Mouse (Mus musculus): ENCODE results near the gene Prkar2b. TPM values are rescaled to one million over a fixed set of nuclear protein-coding genes. Genes with fewer than 3 reads are reported as not detected.
A peak's percentile ranks its signal among the peaks of the same experiment; 100 is the strongest.

Gene Prkar2b
- polyA plus RNA-seq, 1 experiment from 2014 or later = 75.5 TPM

DNA sequence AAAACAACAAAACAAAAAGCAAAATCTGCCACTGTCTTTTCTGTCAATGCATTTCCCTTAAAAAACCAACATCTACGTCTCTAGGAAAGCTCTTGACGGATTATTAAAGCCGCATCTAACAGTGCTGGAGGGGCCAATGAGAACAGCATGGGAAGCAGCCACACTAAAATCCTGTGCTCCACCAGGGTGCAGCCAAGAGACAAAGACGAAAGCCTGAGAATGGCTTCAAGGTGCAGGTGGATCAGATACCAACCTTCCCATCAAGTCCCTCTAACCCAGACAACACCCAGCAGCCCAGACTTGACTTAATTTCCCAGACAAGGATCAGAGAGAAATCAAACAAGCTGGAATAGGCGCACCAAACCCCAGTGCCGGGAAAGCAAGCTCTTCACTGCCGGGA, 84.6 kb downstream of the Prkar2b start:
- no peak overlapping the region for H3K4me3 ChIP-seq (ENCODE audit: low read depth, low read length)
- no peaks in the 10 kb centered on the region for H3K9me3 ChIP-seq (ENCODE audit: control insufficient read depth, low read length)
- no peaks in the 10 kb centered on the region for H3K27me3 ChIP-seq (ENCODE audit: control insufficient read depth, insufficient read depth, low read length)
- 64% methylated on average over 7 of the region's 7 CpGs for WGBS
- H3K4me2 ChIP-seq (replicated peaks; ENCODE audit: low read depth, low read length) = no peak overlapping the region
- no peak overlapping the region for H3K27ac ChIP-seq (ENCODE audit: low read depth, low read length)
- no peak overlapping the region for H3K9ac ChIP-seq (ENCODE audit: low read depth, low read length)
- H3K36me3 ChIP-seq (ENCODE audit: control insufficient read depth, insufficient read depth, low read length) = no peaks in the 10 kb centered on the region
- no peaks in the 10 kb centered on the region for H3K4me1 ChIP-seq (replicated peaks; ENCODE audit: control insufficient read depth, insufficient read depth, low read length)
- ATAC-seq (ENCODE audit: low FRiP score) = no peak
- no peak for DNase-seq (ENCODE audit: low spot score)

DNA sequence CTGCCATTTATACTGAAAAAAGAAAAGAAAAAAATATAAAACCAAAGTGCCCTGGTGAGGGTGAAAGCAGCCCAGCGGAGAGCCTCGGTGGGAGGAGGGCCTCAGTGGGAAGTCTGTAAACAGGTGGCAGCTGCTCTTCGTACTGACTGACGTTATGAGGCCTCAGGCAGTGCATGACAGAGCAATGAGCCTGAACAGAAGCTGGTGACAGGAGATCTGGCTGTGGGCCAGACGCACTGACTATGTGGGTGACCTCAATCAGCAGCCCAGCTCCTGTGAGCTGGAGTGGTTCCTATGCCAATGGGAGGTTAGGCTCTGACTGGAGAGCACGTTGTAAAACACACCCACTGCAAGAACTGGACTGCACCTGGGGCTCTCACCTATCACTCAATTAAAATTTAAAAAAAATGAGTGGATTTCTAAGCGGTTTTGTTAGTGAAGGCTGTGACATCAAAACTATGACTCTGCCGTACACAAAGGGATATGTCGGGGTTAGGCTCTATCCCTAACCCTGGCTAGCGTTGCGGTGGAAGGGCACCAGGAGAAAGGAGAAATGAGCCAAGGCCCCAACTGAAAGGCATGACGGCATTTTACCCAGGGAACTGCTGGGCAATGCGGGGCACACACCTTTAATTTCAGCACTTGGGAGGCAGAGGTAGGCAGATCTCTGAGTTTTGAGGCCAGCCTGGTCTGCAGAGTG, 87.5 kb downstream of the Prkar2b start:
- WGBS = 79% methylated on average over 13 of the region's 13 CpGs
- no peak overlapping the region for H3K27ac ChIP-seq (ENCODE audit: low read depth, low read length)
- ATAC-seq (ENCODE audit: low FRiP score) = peak; percentile 70

DNA sequence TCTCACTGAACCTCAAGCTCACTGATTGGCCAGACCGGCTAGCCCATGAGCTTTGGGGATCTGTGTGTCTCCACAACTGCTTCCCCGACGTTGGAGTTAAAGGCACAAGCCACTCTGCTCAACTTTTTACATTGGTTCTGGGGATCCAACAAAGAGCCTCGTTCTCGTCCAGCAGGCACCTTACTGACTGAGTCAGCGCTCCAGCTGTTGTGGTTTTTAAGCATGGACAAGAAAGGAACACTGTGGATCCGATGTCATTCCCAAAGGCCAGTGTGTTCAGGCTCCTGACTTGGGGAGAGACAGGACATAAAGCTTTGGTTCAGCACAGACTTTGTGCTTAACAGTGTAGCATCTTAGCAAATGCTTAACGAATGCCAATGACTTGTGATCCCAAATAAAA, 89.5 kb downstream of the Prkar2b start:
- H3K4me3 ChIP-seq (ENCODE audit: low read depth, low read length) = no peak overlapping the region
- no peak overlapping the region for H3K27ac ChIP-seq (ENCODE audit: low read depth, low read length)
- WGBS = 86% methylated on average over 8 of the region's 8 CpGs
- H3K4me2 ChIP-seq (replicated peaks; ENCODE audit: low read depth, low read length) = no peak overlapping the region
- no peaks in the 10 kb centered on the region for H3K9me3 ChIP-seq (ENCODE audit: control insufficient read depth, low read length)
- no peak for ATAC-seq (ENCODE audit: low FRiP score)
- H3K27me3 ChIP-seq (ENCODE audit: control insufficient read depth, insufficient read depth, low read length) = no peaks in the 10 kb centered on the region
- no peak for DNase-seq (ENCODE audit: low spot score)
- no peaks in the 10 kb centered on the region for H3K4me1 ChIP-seq (replicated peaks; ENCODE audit: control insufficient read depth, insufficient read depth, low read length)
- no peaks in the 10 kb centered on the region for H3K36me3 ChIP-seq (ENCODE audit: control insufficient read depth, insufficient read depth, low read length)
- H3K9ac ChIP-seq (ENCODE audit: low read depth, low read length) = no peak overlapping the region

More for the DNA sequence above, 87.5 kb downstream of the Prkar2b start:
- Histone ChIP-seq H3K4me2 (replicated peaks; ENCODE audit: low read depth, low read length) (no peak overlapping the region), H3K27me3 (ENCODE audit: control insufficient read depth, insufficient read depth, low read length) (no peaks in the 10 kb centered on the region), H3K36me3 (ENCODE audit: control insufficient read depth, insufficient read depth, low read length) (no peaks in the 10 kb centered on the region), H3K4me1 (replicated peaks; ENCODE audit: control insufficient read depth, insufficient read depth, low read length) (no peaks in the 10 kb centered on the region), H3K9me3 (ENCODE audit: control insufficient read depth, low read length) (no peaks in the 10 kb centered on the region), H3K4me3 (ENCODE audit: low read depth, low read length) (no peak overlapping the region), H3K9ac (ENCODE audit: low read depth, low read length) (no peak overlapping the region)
- peak; percentile 23 for DNase-seq (ENCODE audit: low spot score)

DNA sequence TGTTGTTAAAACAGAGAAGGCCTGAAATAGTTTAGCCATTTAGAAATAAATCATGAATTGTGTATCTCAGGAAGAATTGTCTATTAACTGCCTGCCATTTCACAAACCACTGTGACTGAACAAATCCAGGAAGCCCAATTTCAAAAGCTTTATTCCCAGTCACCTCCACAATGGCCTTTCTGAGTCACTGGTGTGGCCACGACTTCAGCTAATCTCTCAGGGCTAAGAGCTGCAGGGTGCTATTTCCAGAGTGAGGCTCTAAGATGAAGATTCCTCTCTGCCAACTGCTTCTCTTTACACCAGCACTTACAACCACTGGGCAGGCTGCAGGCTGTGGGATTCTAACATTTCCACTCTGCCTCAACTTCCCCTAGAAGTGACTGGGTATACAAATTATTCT, 92.0 kb downstream of the Prkar2b start:
- no peaks in the 10 kb centered on the region for H3K36me3 ChIP-seq (ENCODE audit: control insufficient read depth, insufficient read depth, low read length)
- H3K27ac ChIP-seq (ENCODE audit: low read depth, low read length) = no peak overlapping the region
- no peak overlapping the region for H3K4me2 ChIP-seq (replicated peaks; ENCODE audit: low read depth, low read length)
- no peaks in the 10 kb centered on the region for H3K27me3 ChIP-seq (ENCODE audit: control insufficient read depth, insufficient read depth, low read length)
- no peak overlapping the region for H3K9ac ChIP-seq (ENCODE audit: low read depth, low read length)
- H3K9me3 ChIP-seq (ENCODE audit: control insufficient read depth, low read length) = no peaks in the 10 kb centered on the region
- DNase-seq (ENCODE audit: low spot score) (no peak), ATAC-seq (ENCODE audit: low FRiP score) (no peak)
- 32% methylated on average over 1 of the region's 1 CpGs for WGBS
- H3K4me1 ChIP-seq (replicated peaks; ENCODE audit: control insufficient read depth, insufficient read depth, low read length) = no peaks in the 10 kb centered on the region
- H3K4me3 ChIP-seq (ENCODE audit: low read depth, low read length) = no peak overlapping the region

DNA sequence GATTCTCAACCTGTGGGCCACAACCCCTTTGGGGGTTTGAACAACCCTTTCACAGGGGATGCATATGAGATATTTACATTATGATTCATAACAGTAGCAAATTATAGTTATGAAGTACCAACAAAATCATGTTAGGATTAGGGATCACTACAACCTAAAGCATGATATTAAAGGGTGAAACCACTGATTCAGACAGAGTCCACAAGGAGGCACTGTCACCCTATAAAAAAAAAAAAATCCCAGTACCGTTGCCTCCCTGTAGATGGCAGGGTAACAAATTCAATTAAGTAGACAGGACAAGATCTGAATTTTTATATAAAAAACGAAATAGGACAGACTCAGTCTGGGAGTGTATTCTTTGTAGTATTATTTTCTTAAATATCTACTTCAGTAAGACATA, 93.6 kb downstream of the Prkar2b start:
- 14% methylated on average over 2 of the region's 2 CpGs for WGBS
- Histone ChIP-seq H3K9me3 (ENCODE audit: control insufficient read depth, low read length) (no peaks in the 10 kb centered on the region), H3K27ac (ENCODE audit: low read depth, low read length) (no peak overlapping the region), H3K4me3 (ENCODE audit: low read depth, low read length) (no peak overlapping the region), H3K36me3 (ENCODE audit: control insufficient read depth, insufficient read depth, low read length) (no peaks in the 10 kb centered on the region), H3K27me3 (ENCODE audit: control insufficient read depth, insufficient read depth, low read length) (no peaks in the 10 kb centered on the region), H3K4me1 (replicated peaks; ENCODE audit: control insufficient read depth, insufficient read depth, low read length) (no peaks in the 10 kb centered on the region), H3K4me2 (replicated peaks; ENCODE audit: low read depth, low read length) (no peak overlapping the region), H3K9ac (ENCODE audit: low read depth, low read length) (no peak overlapping the region)
- peak; percentile 72 for DNase-seq (ENCODE audit: low spot score)
- ATAC-seq (ENCODE audit: low FRiP score) = peak; percentile 49; the same call in 1 of the 2 replicates

DNA sequence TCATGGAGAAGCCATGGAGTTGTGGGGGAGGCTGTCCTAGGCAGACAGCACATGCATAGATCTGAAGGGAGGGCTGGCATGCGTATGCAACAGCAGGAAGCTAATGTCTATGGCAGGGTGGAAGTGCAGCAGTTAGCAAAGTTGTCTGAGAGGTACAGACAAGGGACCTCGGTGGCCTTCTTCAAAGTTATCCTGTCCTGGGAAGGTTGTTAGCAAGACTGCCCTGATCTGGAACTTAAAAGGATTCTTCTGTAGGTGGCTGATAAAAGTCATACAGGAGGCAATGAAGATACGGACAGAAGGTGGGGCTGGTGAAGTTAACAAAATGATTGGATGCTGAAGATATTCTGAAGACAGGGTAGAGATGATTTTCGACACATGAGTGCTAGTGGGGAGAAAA, 94.7 kb downstream of the Prkar2b start:
- Histone ChIP-seq H3K9me3 (ENCODE audit: control insufficient read depth, low read length) (no peaks in the 10 kb centered on the region), H3K27me3 (ENCODE audit: control insufficient read depth, insufficient read depth, low read length) (no peaks in the 10 kb centered on the region), H3K4me1 (replicated peaks; ENCODE audit: control insufficient read depth, insufficient read depth, low read length) (no peaks in the 10 kb centered on the region), H3K9ac (ENCODE audit: low read depth, low read length) (no peak overlapping the region), H3K27ac (ENCODE audit: low read depth, low read length) (no peak overlapping the region), H3K36me3 (ENCODE audit: control insufficient read depth, insufficient read depth, low read length) (no peaks in the 10 kb centered on the region), H3K4me3 (ENCODE audit: low read depth, low read length) (no peak overlapping the region), H3K4me2 (replicated peaks; ENCODE audit: low read depth, low read length) (no peak overlapping the region)
- ATAC-seq (ENCODE audit: low FRiP score) = no peak
- WGBS = 79% methylated on average over 4 of the region's 4 CpGs
- DNase-seq (ENCODE audit: low spot score) = no peak

DNA sequence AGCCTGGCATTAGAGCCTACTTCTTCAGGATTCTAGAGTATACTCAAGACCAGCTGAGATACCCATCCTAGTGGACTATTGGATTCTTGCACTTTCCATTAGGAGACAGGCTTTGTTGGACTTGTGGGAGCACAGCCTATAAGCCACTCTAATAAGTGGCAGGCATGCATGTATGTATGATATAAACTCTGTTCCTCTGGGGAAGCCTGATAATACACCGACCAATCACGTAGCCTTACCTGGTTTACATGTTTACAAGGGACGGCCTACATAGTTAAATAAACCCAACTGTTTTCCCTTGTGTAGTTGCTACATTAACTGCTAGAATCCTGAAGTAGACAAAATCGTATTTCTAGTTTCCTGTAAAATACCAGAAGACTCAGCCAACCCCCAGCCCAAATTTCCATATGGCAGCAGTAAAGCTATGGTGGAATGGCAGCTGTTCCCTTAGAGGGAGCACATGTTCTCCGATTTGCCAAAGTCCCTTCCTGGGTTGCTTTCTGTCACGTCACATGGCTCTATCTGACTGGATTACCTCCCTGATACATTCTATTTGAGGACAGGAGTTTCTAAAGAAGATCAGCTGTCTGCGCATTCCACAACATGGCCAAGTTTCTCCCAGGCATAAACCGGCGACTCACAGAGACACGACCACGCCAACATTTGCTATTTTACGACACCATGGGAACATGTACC, 95.4 kb downstream of the Prkar2b start:
- no peak overlapping the region for H3K4me3 ChIP-seq (ENCODE audit: low read depth, low read length)
- no peak overlapping the region for H3K9ac ChIP-seq (ENCODE audit: low read depth, low read length)
- DNase-seq (ENCODE audit: low spot score) = no peak
- H3K9me3 ChIP-seq (ENCODE audit: control insufficient read depth, low read length) = no peaks in the 10 kb centered on the region
- H3K4me1 ChIP-seq (replicated peaks; ENCODE audit: control insufficient read depth, insufficient read depth, low read length) = no peaks in the 10 kb centered on the region
- no peaks in the 10 kb centered on the region for H3K36me3 ChIP-seq (ENCODE audit: control insufficient read depth, insufficient read depth, low read length)
- no peak overlapping the region for H3K4me2 ChIP-seq (replicated peaks; ENCODE audit: low read depth, low read length)
- ATAC-seq (ENCODE audit: low FRiP score) = no peak
- H3K27me3 ChIP-seq (ENCODE audit: control insufficient read depth, insufficient read depth, low read length) = no peaks in the 10 kb centered on the region
- no peak overlapping the region for H3K27ac ChIP-seq (ENCODE audit: low read depth, low read length)
- 94% methylated on average over 12 of the region's 12 CpGs for WGBS

DNA sequence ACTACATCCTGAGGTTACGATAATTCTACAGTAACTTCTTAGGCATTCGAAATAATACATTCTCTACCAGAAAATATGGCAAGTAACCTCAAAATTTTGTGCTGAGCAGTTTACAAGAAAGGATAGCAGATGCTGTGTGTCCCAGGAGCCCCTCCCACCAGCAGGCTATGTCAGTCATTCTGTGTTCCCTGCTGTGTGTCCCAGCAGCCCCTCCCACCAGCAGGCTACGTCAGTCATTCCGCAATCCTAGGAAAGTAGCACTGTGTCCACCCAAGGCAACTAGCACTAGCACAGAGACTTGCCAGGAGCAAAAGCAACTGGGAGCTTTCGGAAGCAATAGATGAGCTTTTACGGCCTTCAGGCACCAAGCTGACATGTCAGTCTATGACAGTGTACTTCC, 97.0 kb downstream of the Prkar2b start:
- Histone ChIP-seq H3K27me3 (ENCODE audit: control insufficient read depth, insufficient read depth, low read length) (no peaks in the 10 kb centered on the region), H3K9ac (ENCODE audit: low read depth, low read length) (no peak overlapping the region), H3K9me3 (ENCODE audit: control insufficient read depth, low read length) (no peaks in the 10 kb centered on the region), H3K4me1 (replicated peaks; ENCODE audit: control insufficient read depth, insufficient read depth, low read length) (no peaks in the 10 kb centered on the region), H3K27ac (ENCODE audit: low read depth, low read length) (no peak overlapping the region), H3K36me3 (ENCODE audit: control insufficient read depth, insufficient read depth, low read length) (no peaks in the 10 kb centered on the region), H3K4me2 (replicated peaks; ENCODE audit: low read depth, low read length) (no peak overlapping the region), H3K4me3 (ENCODE audit: low read depth, low read length) (no peak overlapping the region)
- WGBS = 86% methylated on average over 6 of the region's 6 CpGs
- DNase-seq (ENCODE audit: low spot score) = no peak
- no peak for ATAC-seq (ENCODE audit: low FRiP score)

DNA sequence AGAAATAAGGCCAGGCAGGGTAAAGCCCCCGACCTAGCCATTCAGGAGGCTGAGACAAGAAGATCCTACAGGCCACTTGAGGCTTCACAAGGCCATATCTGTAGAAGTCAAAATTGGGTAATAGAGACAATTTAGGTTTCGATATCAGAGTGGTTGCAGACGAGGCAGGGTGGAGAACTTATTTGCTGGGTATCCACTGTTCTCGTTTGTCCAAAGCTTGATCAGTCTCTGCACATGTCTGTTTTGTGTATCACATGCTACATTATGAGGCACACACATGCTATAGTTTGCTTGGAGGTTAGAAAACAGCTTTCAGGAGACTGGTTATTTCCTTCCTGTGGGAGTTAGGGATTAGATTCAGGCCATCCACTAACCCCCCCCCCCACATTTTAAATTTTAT, 105.3 kb downstream of the Prkar2b start:
- DNase-seq (ENCODE audit: low spot score) (no peak), ATAC-seq (ENCODE audit: low FRiP score) (no peak)
- Histone ChIP-seq H3K9ac (ENCODE audit: low read depth, low read length) (no peak overlapping the region), H3K9me3 (ENCODE audit: control insufficient read depth, low read length) (no peaks in the 10 kb centered on the region), H3K36me3 (ENCODE audit: control insufficient read depth, insufficient read depth, low read length) (no peaks in the 10 kb centered on the region), H3K4me2 (replicated peaks; ENCODE audit: low read depth, low read length) (no peak overlapping the region), H3K4me1 (replicated peaks; ENCODE audit: control insufficient read depth, insufficient read depth, low read length) (no peaks in the 10 kb centered on the region), H3K27me3 (ENCODE audit: control insufficient read depth, insufficient read depth, low read length) (no peaks in the 10 kb centered on the region), H3K27ac (ENCODE audit: low read depth, low read length) (no peak overlapping the region), H3K4me3 (ENCODE audit: low read depth, low read length) (no peak overlapping the region)
- WGBS = 84% methylated on average over 4 of the region's 4 CpGs

Data from hindbrain, embryonic 11.5 days (tissue).